Mouse (Mus musculus): Measurements from ENCODE around the gene Tgif2.

DNA sequence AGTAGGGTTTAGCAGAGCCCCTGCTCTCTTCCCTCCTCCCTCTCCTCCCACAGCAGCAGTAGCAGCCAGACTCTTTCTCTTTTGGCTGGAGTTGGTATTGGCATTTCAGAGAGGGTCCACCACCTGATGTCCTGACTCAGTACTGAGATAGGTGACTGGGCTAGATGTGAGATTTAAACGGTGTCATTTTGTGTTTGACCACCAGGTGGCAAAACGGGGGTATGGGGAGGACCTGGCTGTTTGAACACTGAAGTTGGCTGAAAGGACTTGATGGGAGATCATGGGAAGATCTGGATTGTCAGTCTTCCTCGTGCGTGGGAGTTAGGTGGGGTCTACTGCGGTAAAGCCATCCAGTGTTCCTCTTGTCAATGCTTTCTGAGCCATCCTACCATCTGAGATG, 33.8 kb downstream of the Tgif2 start:
- no peak for TF ChIP-seq EP300 (optimal IDR thresholded peaks at IDR 0.05)
- peak; percentile 88 for TF ChIP-seq CTCF (IDR thresholded peaks at IDR 0.05; ENCODE audit: low read depth)

Data from stomach, postnatal 0 days (tissue).